Mouse (Mus musculus): ENCODE measurements around the gene Slc16a10. TPM values are rescaled to one million over a fixed set of nuclear protein-coding genes. Genes with fewer than 3 reads are reported as not detected.

Gene Slc16a10
- total RNA-seq (2021): 1 to 10 TPM; 4.8 to 4.9 TPM
- long read RNA-seq, experiment 1, partial matches to known transcripts: 0 of 2 reads
- long read RNA-seq, experiment 1, other reads (novel, unspliced or antisense): 0 of 2 reads
- long read RNA-seq, experiment 2, full-length matches to known transcripts: 3 of 7 reads
- long read RNA-seq, experiment 2, partial matches to known transcripts: 0 of 7 reads
- long read RNA-seq, experiment 2, other reads (novel, unspliced or antisense): 4 of 7 reads

- H3K27ac ChIP-seq: peak within 1 kb of the TSS; percentile 76
- H3K4me3 ChIP-seq: peak within 1 kb of the TSS; percentile 76
- DNase-seq (ENCODE audit: low spot score in 2 of 2): peak; percentile 90 to 92
- peak; percentile 50 for TF ChIP-seq CTCF (conservative IDR thresholded peaks at IDR 0.05)
Observed at GRCm38 (mm10) chr10:40141864-40142523, at the start of gene Slc16a10. Gene Slc16a10 (minus strand): TSS chr10:40142258.

GRCm38 (mm10) chr10:40191338-40191979 is 49.4 kb upstream of the Slc16a10 start:
- no peak for TF ChIP-seq CTCF (conservative IDR thresholded peaks at IDR 0.05)
- no peak overlapping the region for H3K4me3 ChIP-seq
- DNase-seq (ENCODE audit: low spot score in 2 of 2): no peak
- H3K27ac ChIP-seq: no peak overlapping the region

GRCm38 (mm10) chr10:40190871-40191270 is 48.8 kb upstream of the Slc16a10 start:
- peak; percentile 28; the same call in 1 of the 2 replicates for TF ChIP-seq CTCF (conservative IDR thresholded peaks at IDR 0.05)
- no peak overlapping the region for H3K4me3 ChIP-seq
- DNase-seq (ENCODE audit: low spot score in 2 of 2): no peak
- no peak overlapping the region for H3K27ac ChIP-seq

- TF ChIP-seq CTCF (conservative IDR thresholded peaks at IDR 0.05): no peak
- no peak for DNase-seq (ENCODE audit: low spot score in 2 of 2)
- Histone ChIP-seq H3K4me3 (no peak overlapping the region), H3K27ac (no peak overlapping the region)
Observed at GRCm38 (mm10) chr10:40189689-40190088, 47.6 kb upstream of the Slc16a10 start.

GRCm38 (mm10) chr10:40188831-40189230 is 46.8 kb upstream of the Slc16a10 start:
- no peak for TF ChIP-seq CTCF (conservative IDR thresholded peaks at IDR 0.05)
- Histone ChIP-seq H3K27ac (no peak overlapping the region), H3K4me3 (no peak overlapping the region)
- DNase-seq (ENCODE audit: low spot score in 2 of 2): no peak

- H3K27ac ChIP-seq: no peak overlapping the region
- H3K4me3 ChIP-seq: no peak overlapping the region
- no peak for DNase-seq (ENCODE audit: low spot score in 2 of 2)
- no peak for TF ChIP-seq CTCF (conservative IDR thresholded peaks at IDR 0.05)
Observed at GRCm38 (mm10) chr10:40185956-40186355, 43.9 kb upstream of the Slc16a10 start.

- Histone ChIP-seq H3K4me3 (no peak overlapping the region), H3K27ac (no peak overlapping the region)
- TF ChIP-seq CTCF (conservative IDR thresholded peaks at IDR 0.05): no peak
- DNase-seq (ENCODE audit: low spot score in 2 of 2): no peak
Observed at GRCm38 (mm10) chr10:40180011-40180410, 38.0 kb upstream of the Slc16a10 start.

- Histone ChIP-seq H3K4me3 (no peak overlapping the region), H3K27ac (no peak overlapping the region)
- DNase-seq (ENCODE audit: low spot score in 2 of 2): no peak
- TF ChIP-seq CTCF (conservative IDR thresholded peaks at IDR 0.05): peak; percentile 48
Observed at GRCm38 (mm10) chr10:40179142-40179541, 37.1 kb upstream of the Slc16a10 start.

- Histone ChIP-seq H3K27ac (no peak overlapping the region), H3K4me3 (no peak overlapping the region; the same call in 1 of the 2 replicates)
- TF ChIP-seq CTCF (conservative IDR thresholded peaks at IDR 0.05): no peak
- peak; percentile 32 to 52 for DNase-seq (ENCODE audit: low spot score in 2 of 2)
Observed at GRCm38 (mm10) chr10:40177323-40177962, 35.4 kb upstream of the Slc16a10 start.

GRCm38 (mm10) chr10:40172136-40172535 is 30.1 kb upstream of the Slc16a10 start:
- no peak for TF ChIP-seq CTCF (conservative IDR thresholded peaks at IDR 0.05)
- Histone ChIP-seq H3K27ac (no peak overlapping the region), H3K4me3 (no peak overlapping the region)
- DNase-seq (ENCODE audit: low spot score in 2 of 2): no peak

GRCm38 (mm10) chr10:40171211-40171610 is 29.2 kb upstream of the Slc16a10 start:
- H3K4me3 ChIP-seq: no peak overlapping the region
- no peak for DNase-seq (ENCODE audit: low spot score in 2 of 2)
- H3K27ac ChIP-seq: no peak overlapping the region
- TF ChIP-seq CTCF (conservative IDR thresholded peaks at IDR 0.05): no peak

GRCm38 (mm10) chr10:40170141-40170558 is 28.1 kb upstream of the Slc16a10 start:
- TF ChIP-seq CTCF (conservative IDR thresholded peaks at IDR 0.05): no peak
- H3K4me3 ChIP-seq: no peak overlapping the region
- no peak for DNase-seq (ENCODE audit: low spot score in 2 of 2)
- no peak overlapping the region for H3K27ac ChIP-seq

GRCm38 (mm10) chr10:40169566-40169965 is 27.5 kb upstream of the Slc16a10 start:
- Histone ChIP-seq H3K4me3 (no peak overlapping the region), H3K27ac (no peak overlapping the region)
- no peak for TF ChIP-seq CTCF (conservative IDR thresholded peaks at IDR 0.05)
- no peak for DNase-seq (ENCODE audit: low spot score in 2 of 2)
